Mouse (Mus musculus): ENCODE measurements around the gene Galnt3. TPM values are rescaled to one million over a fixed set of nuclear protein-coding genes. Genes with fewer than 3 reads are reported as not detected.
A peak's percentile ranks its signal among the peaks of the same experiment; 100 is the strongest.

Galnt3 gene
- polyA plus RNA-seq (2012; rRNA removed), result 2.7 and 5.1 TPM in 2 replicates

DNA sequence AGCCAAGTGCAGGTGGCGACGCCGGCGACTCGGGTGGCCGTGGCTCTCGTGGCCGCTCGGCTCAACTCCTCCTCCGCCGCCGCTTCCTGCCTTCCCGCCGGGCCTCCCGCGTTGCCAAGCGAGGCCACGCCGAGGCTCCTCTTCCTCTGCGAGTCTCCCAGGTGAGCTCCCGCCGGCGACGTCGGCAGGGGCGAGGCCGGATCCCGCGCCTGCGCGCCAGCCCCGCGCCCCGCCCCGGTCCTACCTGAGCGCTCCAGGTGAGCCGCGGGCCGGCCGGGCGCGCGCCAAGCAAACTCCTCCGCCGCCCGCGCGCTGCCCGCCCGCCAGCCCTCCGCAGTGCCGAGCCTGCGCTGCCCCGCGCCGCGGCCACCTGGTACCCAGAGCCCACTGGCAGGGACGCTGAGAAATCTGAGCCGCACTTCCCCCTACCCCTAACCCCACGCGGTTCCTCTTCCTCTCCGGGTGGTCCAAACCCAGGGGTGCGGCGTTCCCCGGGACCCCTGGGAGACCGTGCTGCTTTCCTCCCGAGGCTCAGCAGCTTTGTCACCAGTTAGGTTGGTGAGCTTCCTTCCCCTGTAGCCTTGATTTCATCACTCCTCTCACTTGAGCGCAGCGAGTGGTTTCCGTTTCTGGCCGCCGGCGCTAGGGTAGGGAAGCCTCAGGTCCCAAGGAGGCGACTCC, at the start of gene Galnt3:
Galnt3 (minus strand) TSS at position 404 of the 681 bp plus-strand sequence.
- under 1% methylated on average over 70 of the region's 74 CpGs for WGBS
- TF ChIP-seq CTCF (IDR thresholded peaks at IDR 0.05; ENCODE audit: insufficient read depth, low read length), result no peak
- TF ChIP-seq POLR2A (IDR thresholded peaks at IDR 0.05; ENCODE audit: borderline replicate concordance, extremely low read depth, low read depth, low read length), result no peak
- no peaks in the 10 kb centered on the region for H3K4me1 ChIP-seq (ENCODE audit: control insufficient read depth, insufficient read depth, low read length)
- DNase-seq, result peak; percentile 68
- H3K4me3 ChIP-seq (replicated peaks; ENCODE audit: extremely low read depth, low read depth, low read length), result peak within 1 kb of the TSS; percentile 55

DNA sequence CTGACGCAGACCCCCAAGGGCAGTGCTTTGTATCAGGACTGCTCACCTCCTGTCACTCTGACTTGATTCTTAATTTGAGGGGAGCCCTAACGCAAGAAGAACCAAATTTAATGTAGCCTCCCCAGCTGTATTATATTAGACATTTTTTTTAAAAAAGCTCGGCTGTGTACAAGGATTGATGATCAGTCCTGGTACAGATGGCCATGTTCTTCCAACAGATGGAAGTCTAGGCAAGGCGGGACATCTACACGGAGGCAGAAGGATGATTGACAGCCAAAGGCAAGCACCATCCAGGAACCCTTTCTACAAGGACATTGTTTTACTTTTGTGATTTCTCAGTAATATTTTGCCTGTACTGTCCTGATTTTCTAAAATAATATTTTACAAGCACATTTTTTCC, 48.3 kb upstream of the Galnt3 start:
- DNase-seq, result no peak
- no peak for TF ChIP-seq CTCF (IDR thresholded peaks at IDR 0.05; ENCODE audit: insufficient read depth, low read length)
- no peak for TF ChIP-seq POLR2A (IDR thresholded peaks at IDR 0.05; ENCODE audit: borderline replicate concordance, extremely low read depth, low read depth, low read length)
- no peaks in the 10 kb centered on the region for H3K4me1 ChIP-seq (ENCODE audit: control insufficient read depth, insufficient read depth, low read length)
- WGBS, result 75% methylated on average over 5 of the region's 5 CpGs
- no peak overlapping the region for H3K4me3 ChIP-seq (replicated peaks; ENCODE audit: extremely low read depth, low read depth, low read length)

DNA sequence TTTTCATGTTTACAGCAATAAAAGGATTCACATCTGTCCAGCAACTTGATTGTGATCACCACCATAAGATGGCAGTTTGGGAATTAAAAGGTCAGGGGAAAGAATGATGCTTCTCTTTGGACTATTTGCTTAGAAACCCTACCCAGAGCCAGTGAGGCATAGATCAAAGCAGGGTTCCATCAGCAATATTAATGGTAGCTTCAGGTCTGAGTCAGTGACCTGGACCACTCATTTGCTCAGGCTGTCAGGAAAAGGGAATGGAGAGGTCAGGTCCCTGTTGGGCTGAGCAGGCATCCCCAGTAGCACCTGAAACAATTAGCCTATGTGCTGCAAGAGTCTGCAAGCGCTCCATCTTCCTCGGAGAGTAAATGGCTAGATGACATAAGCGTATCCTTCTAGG, 46.8 kb upstream of the Galnt3 start:
- TF ChIP-seq CTCF (IDR thresholded peaks at IDR 0.05; ENCODE audit: insufficient read depth, low read length), result no peak
- H3K4me1 ChIP-seq (ENCODE audit: control insufficient read depth, insufficient read depth, low read length), result no peaks in the 10 kb centered on the region
- WGBS, result 89% methylated on average over 3 of the region's 3 CpGs
- H3K4me3 ChIP-seq (replicated peaks; ENCODE audit: extremely low read depth, low read depth, low read length), result no peak overlapping the region
- no peak for DNase-seq

DNA sequence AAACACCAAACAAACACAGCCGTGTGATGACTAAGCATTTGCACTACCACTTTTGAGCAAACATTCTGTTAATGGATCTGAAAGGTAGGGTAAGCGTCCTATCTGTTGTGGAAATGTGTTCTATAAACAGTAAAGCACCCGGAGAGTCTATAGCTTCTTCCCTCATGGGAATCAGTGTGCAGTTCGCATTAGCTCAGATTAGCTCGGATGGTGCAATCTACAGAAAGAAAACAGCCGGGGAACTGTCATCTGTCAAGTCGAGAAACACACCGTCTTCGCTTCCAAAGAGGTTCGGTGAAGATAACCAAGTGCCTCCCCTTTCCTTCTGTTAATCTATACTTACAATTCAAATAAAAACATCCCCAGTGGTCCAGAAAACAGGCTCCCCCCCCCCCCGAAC, 45.9 kb upstream of the Galnt3 start:
- DNase-seq, result no peak
- TF ChIP-seq POLR2A (IDR thresholded peaks at IDR 0.05; ENCODE audit: borderline replicate concordance, extremely low read depth, low read depth, low read length), result no peak
- WGBS, result 48% methylated on average over 11 of the region's 11 CpGs
- Histone ChIP-seq H3K4me3 (replicated peaks; ENCODE audit: extremely low read depth, low read depth, low read length) (no peak overlapping the region), H3K4me1 (ENCODE audit: control insufficient read depth, insufficient read depth, low read length) (no peaks in the 10 kb centered on the region)

DNA sequence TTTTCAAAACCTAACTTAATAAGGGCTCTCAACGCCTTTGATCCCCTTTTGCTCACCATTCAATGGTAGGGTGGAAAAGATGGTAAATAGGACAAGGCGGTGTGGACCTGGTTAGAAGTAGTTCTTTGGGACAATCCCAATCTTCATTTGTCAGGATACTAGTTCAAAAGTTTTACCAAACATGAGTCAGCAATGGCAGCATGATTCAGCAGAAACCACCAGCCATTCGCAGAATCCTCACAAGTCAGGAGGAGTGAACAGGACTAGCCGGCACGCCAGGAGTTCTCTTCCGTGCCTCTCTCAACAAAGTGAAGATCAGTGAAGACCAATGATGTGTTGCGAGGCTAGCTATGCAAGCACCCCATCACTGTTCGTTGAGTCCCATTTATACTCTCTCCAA, 40.2 kb upstream of the Galnt3 start:
- DNase-seq, result no peak
- no peaks in the 10 kb centered on the region for H3K4me1 ChIP-seq (ENCODE audit: control insufficient read depth, insufficient read depth, low read length)
- H3K4me3 ChIP-seq (replicated peaks; ENCODE audit: extremely low read depth, low read depth, low read length), result no peak overlapping the region
- TF ChIP-seq POLR2A (IDR thresholded peaks at IDR 0.05; ENCODE audit: borderline replicate concordance, extremely low read depth, low read depth, low read length) (no peak), CTCF (IDR thresholded peaks at IDR 0.05; ENCODE audit: insufficient read depth, low read length) (no peak)
- WGBS, result 90% methylated on average over 8 of the region's 8 CpGs

DNA sequence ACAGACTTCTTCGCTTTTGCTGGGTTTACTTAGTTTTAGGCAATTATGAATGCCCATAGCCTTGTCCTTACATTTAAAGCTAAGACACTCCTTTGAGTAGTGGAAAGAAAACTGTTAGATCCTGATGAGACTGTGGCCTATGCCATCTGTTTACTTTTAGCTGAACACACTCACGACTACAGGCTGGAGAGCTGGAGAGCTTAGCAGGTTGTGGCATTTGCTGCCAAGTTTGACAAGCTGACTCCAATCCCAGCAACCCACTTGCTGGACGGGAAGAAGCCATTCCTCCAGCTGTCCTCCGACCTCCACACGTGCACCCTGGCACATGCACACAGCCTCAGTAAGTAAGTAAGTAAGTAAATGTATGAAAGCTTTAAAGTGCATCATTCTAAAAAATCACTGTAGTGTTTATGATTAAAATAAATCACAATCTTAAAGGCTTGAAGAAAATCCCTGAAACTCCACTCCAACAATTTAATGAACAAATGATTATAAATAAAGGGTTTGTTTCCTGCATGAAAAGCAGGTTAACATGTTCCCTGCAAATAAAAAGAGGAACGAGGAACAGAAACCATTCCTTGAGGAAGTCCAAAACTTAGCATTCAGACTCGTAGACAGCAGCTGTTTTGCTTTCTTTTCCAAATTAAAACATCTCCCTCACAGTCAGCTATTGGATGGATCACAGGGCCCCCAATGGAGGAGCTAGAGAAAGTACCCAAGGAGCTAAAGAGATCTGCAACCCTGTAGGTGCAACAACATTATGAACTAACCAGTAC, 33.5 kb upstream of the Galnt3 start:
- WGBS, result 41% methylated on average over 7 of the region's 7 CpGs
- Histone ChIP-seq H3K4me3 (replicated peaks; ENCODE audit: extremely low read depth, low read depth, low read length) (no peak overlapping the region), H3K4me1 (ENCODE audit: control insufficient read depth, insufficient read depth, low read length) (no peaks in the 10 kb centered on the region)
- no peak for TF ChIP-seq CTCF (IDR thresholded peaks at IDR 0.05; ENCODE audit: insufficient read depth, low read length)
- no peak for TF ChIP-seq POLR2A (IDR thresholded peaks at IDR 0.05; ENCODE audit: borderline replicate concordance, extremely low read depth, low read depth, low read length)
- DNase-seq, result no peak

DNA sequence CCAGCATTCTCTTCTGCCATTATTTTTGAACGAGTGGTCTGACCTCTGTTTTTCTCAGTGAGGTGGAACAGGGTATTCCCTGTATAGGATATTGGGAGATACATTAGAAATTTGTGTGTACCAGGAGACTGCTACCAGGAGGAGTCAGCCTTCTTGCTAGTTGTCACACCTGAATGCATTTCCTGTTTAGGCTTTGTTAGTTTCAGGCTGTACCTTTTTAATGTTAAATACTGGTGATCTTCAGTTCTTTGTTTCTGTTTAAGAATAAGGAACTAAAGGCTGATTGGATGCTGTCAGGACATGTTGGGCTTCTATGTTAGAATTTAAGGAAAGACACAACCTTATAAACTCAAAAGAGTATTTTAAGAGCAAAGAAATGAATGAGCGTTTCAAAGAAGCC, 26.6 kb upstream of the Galnt3 start:
- Histone ChIP-seq H3K4me3 (replicated peaks; ENCODE audit: extremely low read depth, low read depth, low read length) (no peak overlapping the region), H3K4me1 (ENCODE audit: control insufficient read depth, insufficient read depth, low read length) (no peaks in the 10 kb centered on the region)
- WGBS, result 78% methylated on average over 2 of the region's 2 CpGs
- TF ChIP-seq CTCF (IDR thresholded peaks at IDR 0.05; ENCODE audit: insufficient read depth, low read length), result no peak
- TF ChIP-seq POLR2A (IDR thresholded peaks at IDR 0.05; ENCODE audit: borderline replicate concordance, extremely low read depth, low read depth, low read length), result no peak
- no peak for DNase-seq

DNA sequence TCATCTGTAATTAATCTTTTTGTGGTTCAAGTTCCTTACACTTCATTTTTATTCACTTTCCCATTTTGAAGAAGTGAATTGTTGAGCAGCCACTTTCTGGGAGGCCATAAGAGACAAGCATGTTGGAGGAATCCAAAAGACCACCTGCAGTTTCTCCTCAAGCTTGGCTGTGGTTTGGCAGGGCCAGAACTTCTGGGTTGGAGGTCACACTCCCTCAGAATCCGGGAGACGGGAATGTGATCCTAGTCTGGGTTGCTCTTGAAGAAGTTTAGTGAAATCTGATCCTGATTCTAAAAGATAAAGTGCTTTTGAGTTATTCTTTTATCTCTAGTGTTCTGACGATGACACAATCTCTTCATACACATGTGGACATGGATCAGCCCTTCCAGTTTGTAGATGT, 25.7 kb upstream of the Galnt3 start:
- TF ChIP-seq CTCF (IDR thresholded peaks at IDR 0.05; ENCODE audit: insufficient read depth, low read length) (no peak), POLR2A (IDR thresholded peaks at IDR 0.05; ENCODE audit: borderline replicate concordance, extremely low read depth, low read depth, low read length) (no peak)
- DNase-seq, result no peak
- H3K4me3 ChIP-seq (replicated peaks; ENCODE audit: extremely low read depth, low read depth, low read length), result no peak overlapping the region
- WGBS, result 27% methylated on average over 3 of the region's 3 CpGs
- H3K4me1 ChIP-seq (ENCODE audit: control insufficient read depth, insufficient read depth, low read length), result no peaks in the 10 kb centered on the region

DNA sequence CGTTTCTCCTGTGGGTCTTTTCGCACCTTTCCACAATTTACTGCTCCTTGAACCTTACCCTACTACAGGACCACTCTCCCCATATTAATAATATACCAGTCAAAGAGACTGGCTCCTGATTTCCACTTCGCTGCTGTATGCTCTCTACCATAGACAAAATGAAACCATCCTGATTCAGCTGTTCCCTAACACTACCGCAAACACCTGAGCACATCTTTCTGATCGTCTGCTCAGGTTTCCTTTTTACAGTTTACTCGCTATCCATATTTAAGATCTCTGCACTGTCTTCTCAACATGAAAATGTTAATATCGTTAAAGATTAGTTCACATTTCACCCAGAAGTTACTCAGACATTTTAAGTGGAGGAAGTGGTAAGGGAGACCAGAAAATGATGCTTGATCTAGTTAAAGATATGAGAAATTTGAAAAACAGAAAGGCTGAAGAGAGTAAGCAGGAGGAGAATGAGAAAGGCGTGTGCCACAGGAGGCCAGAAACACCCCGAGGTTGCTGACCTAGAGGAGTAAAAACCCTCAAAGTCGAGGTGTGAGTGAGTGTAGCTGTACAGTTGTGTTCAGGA, 23.9 kb upstream of the Galnt3 start:
- WGBS, result 72% methylated on average over 10 of the region's 10 CpGs

DNA sequence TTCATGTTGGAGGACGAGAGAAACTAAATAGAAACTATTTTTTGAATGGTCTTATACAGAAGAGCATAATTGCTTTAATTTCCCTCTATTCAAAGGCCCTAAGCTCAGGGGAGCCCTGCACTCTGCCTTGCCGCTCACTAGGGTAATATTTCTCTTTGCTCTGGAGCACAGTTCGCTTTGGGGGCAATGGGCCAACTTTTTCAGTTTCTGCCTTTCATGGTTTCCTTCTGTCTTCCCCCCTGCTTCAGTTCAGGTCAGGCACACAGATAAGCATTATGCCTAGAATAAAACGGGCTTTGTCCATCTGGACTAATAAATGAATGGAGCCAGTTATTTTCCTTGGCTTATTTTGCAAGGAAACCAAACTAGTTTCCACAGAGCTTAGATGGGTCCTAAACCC, 21.7 kb upstream of the Galnt3 start:
- Histone ChIP-seq H3K4me1 (ENCODE audit: control insufficient read depth, insufficient read depth, low read length) (no peaks in the 10 kb centered on the region), H3K4me3 (replicated peaks; ENCODE audit: extremely low read depth, low read depth, low read length) (no peak overlapping the region)
- no peak for TF ChIP-seq CTCF (IDR thresholded peaks at IDR 0.05; ENCODE audit: insufficient read depth, low read length)
- TF ChIP-seq POLR2A (IDR thresholded peaks at IDR 0.05; ENCODE audit: borderline replicate concordance, extremely low read depth, low read depth, low read length), result no peak
- no peak for DNase-seq
- WGBS, result 64% methylated on average over 4 of the region's 4 CpGs

More for the DNA sequence above, 23.9 kb upstream of the Galnt3 start:
- no peak for DNase-seq
- H3K4me3 ChIP-seq (replicated peaks; ENCODE audit: extremely low read depth, low read depth, low read length), result no peak overlapping the region
- H3K4me1 ChIP-seq (ENCODE audit: control insufficient read depth, insufficient read depth, low read length), result no peaks in the 10 kb centered on the region
- TF ChIP-seq CTCF (IDR thresholded peaks at IDR 0.05; ENCODE audit: insufficient read depth, low read length), result no peak
- no peak for TF ChIP-seq POLR2A (IDR thresholded peaks at IDR 0.05; ENCODE audit: borderline replicate concordance, extremely low read depth, low read depth, low read length)
